Comparison of ENCODE assay signal across 12 mouse cellular contexts in the genomic region with DNA sequence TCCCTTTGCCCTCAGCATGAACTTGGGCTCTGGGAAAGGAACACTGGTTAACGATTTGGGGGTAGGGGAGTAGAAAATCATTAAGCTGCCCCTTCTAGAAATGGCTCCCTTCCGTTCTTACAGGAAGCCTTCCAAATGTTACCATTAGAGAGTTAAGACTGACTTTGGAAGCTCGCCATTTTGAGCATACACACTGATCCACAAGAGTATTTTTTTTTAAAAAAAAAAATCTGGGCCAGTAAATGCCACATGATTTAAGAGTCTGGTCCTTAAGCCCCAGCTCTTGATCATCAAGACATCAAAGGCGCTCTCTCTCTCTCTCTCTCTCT.
A peak's percentile ranks its signal among the peaks of the same experiment; 100 is the strongest.
DNase-seq lines count a peak whose midpoint lies in the region; ATAC-seq and TF ChIP-seq lines count a peak whose summit lies in the region.
"Had no signal": no experiment of that assay in that cellular context is flagged by ENCODE, and none has a peak within 500 bp of the region (broad histone marks: within the 10 kb centered on the region; RNA-seq: fewer than 3 reads in every experiment).

No protein-coding gene starts in this region.

- H3K4me1 ChIP-seq in forebrain, embryonic 12.5 days = peaks cover 30% of the 10 kb centered on the region
- H3K4me1 ChIP-seq in forebrain, embryonic 11.5 days (replicated peaks; ENCODE audit: control insufficient read depth, insufficient read depth, low read length) = peaks cover 18% of the 10 kb centered on the region
- H3K4me1 ChIP-seq in kidney, adult 2 months (ENCODE audit: control insufficient read depth, insufficient read depth, low read length) = 0 out of 2 replicates have a peak, but pooled peaks cover 6% of the 10 kb centered on the region
- H3K4me1 ChIP-seq in embryonic facial prominence, embryonic 13.5 days = peaks cover 37% of the 10 kb centered on the region
- H3K4me1 ChIP-seq in midbrain, embryonic 15.5 days = peaks cover 27% of the 10 kb centered on the region

- H3K27me3 ChIP-seq in forebrain, embryonic 12.5 days = peaks cover 17% of the 10 kb centered on the region
- no peaks in the 10 kb centered on the region for H3K27me3 ChIP-seq in forebrain, embryonic 11.5 days (ENCODE audit: control insufficient read depth, insufficient read depth, low read length)
- no peaks in the 10 kb centered on the region for H3K27me3 ChIP-seq in kidney, adult 2 months (replicated peaks; ENCODE audit: control insufficient read depth, insufficient read depth, low read length)
- H3K27me3 ChIP-seq in embryonic facial prominence, embryonic 13.5 days = no peaks in the 10 kb centered on the region
- no peaks in the 10 kb centered on the region for H3K27me3 ChIP-seq in midbrain, embryonic 15.5 days (replicated peaks)
- H3K27me3 ChIP-seq: embryonic facial prominence, embryonic 15.5 days had no signal

- no peak for TF ChIP-seq POLR2A in kidney, adult 2 months (IDR thresholded peaks at IDR 0.05; ENCODE audit: low read depth, low read length)

- peak overlapping the region; percentile 37; the same call in 1 of the 2 replicates for H3K27ac ChIP-seq in forebrain, embryonic 12.5 days
- H3K27ac ChIP-seq in forebrain, embryonic 11.5 days (ENCODE audit: low read depth, low read length) = no peak overlapping the region
- no peak overlapping the region for H3K27ac ChIP-seq in kidney, adult 2 months (ENCODE audit: insufficient read depth, low read depth, low read length)
- 0 out of 2 replicates have a peak overlapping the region, but pooled peaks have one; percentile 22 for H3K27ac ChIP-seq in embryonic facial prominence, embryonic 13.5 days
- H3K27ac ChIP-seq in midbrain, embryonic 15.5 days = peak overlapping the region; percentile 81
- H3K27ac ChIP-seq: embryonic facial prominence, embryonic 15.5 days had no signal

- no peak for DNase-seq in forebrain, embryonic 11.5 days (ENCODE audit: low spot score)
- peak; percentile 62 for DNase-seq in kidney, adult 2 months
- no peak for DNase-seq in kidney, postnatal 14 days
- DNase-seq in right cerebral cortex, adult 2 months (ENCODE audit: low spot score in 2 of 2) = no peak
- DNase-seq: adrenal gland, postnatal 25 days; thymus, adult 18-20 months had no signal

- H3K9me3 ChIP-seq in forebrain, embryonic 12.5 days = no peaks in the 10 kb centered on the region
- H3K9me3 ChIP-seq in forebrain, embryonic 11.5 days (ENCODE audit: control insufficient read depth, low read length) = no peaks in the 10 kb centered on the region
- no peaks in the 10 kb centered on the region for H3K9me3 ChIP-seq in embryonic facial prominence, embryonic 13.5 days
- no peaks in the 10 kb centered on the region for H3K9me3 ChIP-seq in midbrain, embryonic 15.5 days
- H3K9me3 ChIP-seq: embryonic facial prominence, embryonic 15.5 days had no signal

- no peak overlapping the region for H3K4me2 ChIP-seq in forebrain, embryonic 12.5 days
- no peak overlapping the region for H3K4me2 ChIP-seq in forebrain, embryonic 11.5 days (ENCODE audit: low read depth, low read length, severe bottlenecking)
- H3K4me2 ChIP-seq in embryonic facial prominence, embryonic 13.5 days = no peak overlapping the region
- no peak overlapping the region for H3K4me2 ChIP-seq in midbrain, embryonic 15.5 days
- H3K4me2 ChIP-seq: embryonic facial prominence, embryonic 15.5 days; liver, embryonic 11.5 days had no signal

- no peak overlapping the region for H3K9ac ChIP-seq in forebrain, embryonic 12.5 days
- H3K9ac ChIP-seq in forebrain, embryonic 11.5 days (ENCODE audit: low read length) = no peak overlapping the region
- no peak overlapping the region for H3K9ac ChIP-seq in embryonic facial prominence, embryonic 13.5 days
- no peak overlapping the region for H3K9ac ChIP-seq in midbrain, embryonic 15.5 days
- H3K9ac ChIP-seq: embryonic facial prominence, embryonic 15.5 days had no signal

- no peak for ATAC-seq in forebrain, embryonic 12.5 days (ENCODE audit: low FRiP score)
- ATAC-seq in forebrain, embryonic 11.5 days (replicated peaks; ENCODE audit: low FRiP score) = no peak
- ATAC-seq in embryonic facial prominence, embryonic 13.5 days (ENCODE audit: insufficient number of reproducible peaks, insufficient read depth, low FRiP score, low TSS enrichment, low read depth) = no peak
- no peak for ATAC-seq in midbrain, embryonic 15.5 days (replicated peaks)
- no peak for ATAC-seq in inflammation-experienced regulatory T-cells, adult 6 months

- no peak for TF ChIP-seq CTCF in kidney, adult 2 months (conservative IDR thresholded peaks at IDR 0.05; ENCODE audit: insufficient read depth, insufficient read length, low read depth, low read length)

- H3K4me3 ChIP-seq in forebrain, embryonic 12.5 days (replicated peaks) = no peak overlapping the region
- no peak overlapping the region for H3K4me3 ChIP-seq in forebrain, embryonic 11.5 days (ENCODE audit: low read depth, low read length)
- no peak overlapping the region for H3K4me3 ChIP-seq in kidney, adult 2 months (ENCODE audit: insufficient read depth, low read depth, low read length)
- H3K4me3 ChIP-seq in embryonic facial prominence, embryonic 13.5 days = no peak overlapping the region
- H3K4me3 ChIP-seq in midbrain, embryonic 15.5 days = no peak overlapping the region
- H3K4me3 ChIP-seq: embryonic facial prominence, embryonic 15.5 days had no signal

- H3K36me3 ChIP-seq in forebrain, embryonic 12.5 days (replicated peaks) = no peaks in the 10 kb centered on the region
- H3K36me3 ChIP-seq in forebrain, embryonic 11.5 days (ENCODE audit: control insufficient read depth, insufficient read depth, low read length) = no peaks in the 10 kb centered on the region
- H3K36me3 ChIP-seq in kidney, adult 2 months (ENCODE audit: control insufficient read depth, insufficient read depth, low read length) = no peaks in the 10 kb centered on the region
- H3K36me3 ChIP-seq in embryonic facial prominence, embryonic 13.5 days = no peaks in the 10 kb centered on the region
- H3K36me3 ChIP-seq in midbrain, embryonic 15.5 days (replicated peaks) = no peaks in the 10 kb centered on the region
- H3K36me3 ChIP-seq: embryonic facial prominence, embryonic 15.5 days had no signal

- 44% methylated on average over 4 of the region's 4 CpGs for WGBS in forebrain, embryonic 12.5 days
- 49% methylated on average over 4 of the region's 4 CpGs for WGBS in forebrain, embryonic 11.5 days
- 45% methylated on average over 4 of the region's 4 CpGs for WGBS in kidney, adult 2 months
- 43% methylated on average over 4 of the region's 4 CpGs for WGBS in embryonic facial prominence, embryonic 13.5 days
- 51% methylated on average over 4 of the region's 4 CpGs for WGBS in midbrain, embryonic 15.5 days

Comparison
In these comparisons a context has a peak if more than half of its experiments do, and no peak if none do; other contexts are left out.
1. H3K27ac ChIP-seq: peak in forebrain, embryonic 12.5 days (single experiment), embryonic facial prominence, embryonic 13.5 days (single experiment) and midbrain, embryonic 15.5 days (single experiment); none in forebrain, embryonic 11.5 days (single experiment) and kidney, adult 2 months (single experiment).